Mouse (Mus musculus) lung, adult 2 months (tissue): ENCODE data around the gene Ensa.

ENCODE experiments used
- CTCF ChIP-seq: fragments of 200-500 bp; IDR thresholded peaks from 2 replicates; pipeline ENCODE4 v1.5.1; 2011; ENCODE audit warnings: mild to moderate bottlenecking, low read length, control low read depth; ENCODE audit not compliant: insufficient read depth
- POLR2A ChIP-seq: fragments of 200-500 bp; IDR thresholded peaks from 2 replicates; pipeline ENCODE4 v1.6.1; 2011; ENCODE audit warnings: low read depth, mild to moderate bottlenecking, control low read depth, low read length, borderline replicate concordance; ENCODE audit errors: extremely low read depth

- no peak for TF ChIP-seq POLR2A
- no peak for TF ChIP-seq CTCF
These were observed 27.5 kb downstream of the Ensa start for GRCm38 (mm10) chr3:95652204-95652811.
